Mouse (Mus musculus) heart, postnatal 0 days (tissue): ENCODE measurements around the gene Cnih3. TPM values are rescaled to one million over a fixed set of nuclear protein-coding genes. Genes with fewer than 3 reads are reported as not detected.

Experiments
- ATAC-seq: fragments of 200-750 bp; cut with Nextera tagmentation; 2 replicates; pipeline ENCODE4 v1.8.0; 2017; ENCODE audit warnings: low read depth, moderate number of reproducible peaks, moderate library complexity; ENCODE audit not compliant: insufficient read depth
- DNase-seq: peaks from one replicate; pipeline ENCODE4 v3.0.0-alpha.2; 2016; ENCODE audit warnings: low spot score
- H3K27ac ChIP-seq: fragments of 300-500 bp; sonication (generic); 2 replicates; pipeline ENCODE4 v1.5.1; 2014; ENCODE audit warnings: low read depth, mild to moderate bottlenecking
- H3K27me3 ChIP-seq: fragments of 300-500 bp; sonication (generic); 2 replicates; pipeline ENCODE4 v1.6.1; 2014; ENCODE audit warnings: low read length, mixed read lengths; ENCODE audit not compliant: control insufficient read depth, insufficient read depth
- H3K36me3 ChIP-seq: fragments of 300-500 bp; sonication (generic); replicated peaks from 2 replicates; pipeline ENCODE4 v1.6.1; 2014; ENCODE audit warnings: low read length, mixed read lengths; ENCODE audit not compliant: control insufficient read depth, insufficient read depth
- H3K4me1 ChIP-seq: fragments of 300-500 bp; sonication (generic); 2 replicates; pipeline ENCODE4 v1.6.1; 2014; ENCODE audit warnings: antibody characterized with exemption; ENCODE audit not compliant: control insufficient read depth, insufficient read depth
- H3K4me2 ChIP-seq: fragments of 300-500 bp; sonication (generic); 2 replicates; pipeline ENCODE4 v1.6.1; 2014; ENCODE audit warnings: low read depth, mild to moderate bottlenecking, low read length, moderate library complexity
- H3K4me3 ChIP-seq: fragments of 300-500 bp; sonication (generic); 2 replicates; pipeline ENCODE4 v1.5.1; 2014; ENCODE audit warnings: low read depth, low read length
- H3K9ac ChIP-seq: fragments of 300-500 bp; sonication (generic); replicated peaks from 2 replicates; pipeline ENCODE4 v1.6.1; 2014; ENCODE audit warnings: low read depth, low read length, mixed read lengths
- H3K9me3 ChIP-seq: fragments of 300-500 bp; sonication (generic); replicated peaks from 2 replicates; pipeline ENCODE4 v1.6.1; 2016; ENCODE audit warnings: low read length; ENCODE audit not compliant: control insufficient read depth
- CTCF ChIP-seq: IDR thresholded peaks from 2 replicates; pipeline ENCODE4 v1.5.1; 2016; ENCODE audit warnings: antibody characterized with exemption, control low read depth, low read depth
- EP300 ChIP-seq: IDR thresholded peaks from 2 replicates; pipeline ENCODE4 v1.6.1; 2016; ENCODE audit warnings: antibody characterized with exemption, low read depth
- WGBS: fragments of 180-500 bp; shearing (Covaris S2); extraction: QIAGEN DNeasy Blood & Tissue Kit; methylation state at CpG from one replicate; pipeline ENCODE4 v1.1.7; 2014; 5-methylcytosine and 5-hydroxymethylcytosine counted together
- polyA plus RNA-seq: library from polyadenylated mRNA; unstranded; fragments of >200 nt; fragmentation: Nextera tagmentation; extraction: Ambion mirVana; gene quantifications from 2 replicates; pipeline ENCODE4 v1.2.1, GENCODE M21; 2015
- total RNA-seq: library from RNA; depleted of rRNA; stranded (reverse); fragments of >200 nt; gene quantifications from 2 replicates; pipeline ENCODE4 v1.2.3, GENCODE M21; 2014; ENCODE audit warnings: low replicate concordance

The Cnih3 gene
- total and polyA plus RNA-seq, 2 experiments from 2014 or later = not detected

DNA sequence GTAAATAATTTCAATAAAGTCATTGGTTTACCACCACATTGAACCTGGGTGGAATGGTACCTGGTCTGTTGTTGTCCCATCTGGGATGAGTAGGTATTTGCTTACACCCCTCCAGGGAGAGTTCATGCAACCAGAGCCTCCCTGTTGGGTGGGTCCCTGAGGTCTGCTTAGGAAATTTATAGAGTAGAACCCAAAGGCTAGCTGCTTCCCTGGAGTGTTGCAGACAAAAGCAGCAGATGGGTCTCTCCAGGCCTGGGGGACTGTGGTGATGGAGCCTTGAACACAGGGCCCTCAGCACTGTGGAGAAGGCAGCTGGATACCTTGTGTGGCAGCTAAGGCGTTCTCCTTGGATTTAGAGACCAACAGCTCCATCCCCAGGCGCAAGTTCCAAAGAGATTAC, 40.1 kb downstream of the Cnih3 start:
- Histone ChIP-seq H3K9me3 (no peaks in the 10 kb centered on the region), H3K9ac (no peak overlapping the region), H3K4me2 (no peak overlapping the region), H3K4me3 (no peak overlapping the region), H3K36me3 (no peaks in the 10 kb centered on the region), H3K27me3 (no peaks in the 10 kb centered on the region), H3K27ac (no peak overlapping the region), H3K4me1 (peaks cover 19% of the 10 kb centered on the region)
- no peak for ATAC-seq
- 96% methylated on average over 2 of the region's 2 CpGs for WGBS
- TF ChIP-seq CTCF = no peak
- no peak for TF ChIP-seq EP300
- no peak for DNase-seq

DNA sequence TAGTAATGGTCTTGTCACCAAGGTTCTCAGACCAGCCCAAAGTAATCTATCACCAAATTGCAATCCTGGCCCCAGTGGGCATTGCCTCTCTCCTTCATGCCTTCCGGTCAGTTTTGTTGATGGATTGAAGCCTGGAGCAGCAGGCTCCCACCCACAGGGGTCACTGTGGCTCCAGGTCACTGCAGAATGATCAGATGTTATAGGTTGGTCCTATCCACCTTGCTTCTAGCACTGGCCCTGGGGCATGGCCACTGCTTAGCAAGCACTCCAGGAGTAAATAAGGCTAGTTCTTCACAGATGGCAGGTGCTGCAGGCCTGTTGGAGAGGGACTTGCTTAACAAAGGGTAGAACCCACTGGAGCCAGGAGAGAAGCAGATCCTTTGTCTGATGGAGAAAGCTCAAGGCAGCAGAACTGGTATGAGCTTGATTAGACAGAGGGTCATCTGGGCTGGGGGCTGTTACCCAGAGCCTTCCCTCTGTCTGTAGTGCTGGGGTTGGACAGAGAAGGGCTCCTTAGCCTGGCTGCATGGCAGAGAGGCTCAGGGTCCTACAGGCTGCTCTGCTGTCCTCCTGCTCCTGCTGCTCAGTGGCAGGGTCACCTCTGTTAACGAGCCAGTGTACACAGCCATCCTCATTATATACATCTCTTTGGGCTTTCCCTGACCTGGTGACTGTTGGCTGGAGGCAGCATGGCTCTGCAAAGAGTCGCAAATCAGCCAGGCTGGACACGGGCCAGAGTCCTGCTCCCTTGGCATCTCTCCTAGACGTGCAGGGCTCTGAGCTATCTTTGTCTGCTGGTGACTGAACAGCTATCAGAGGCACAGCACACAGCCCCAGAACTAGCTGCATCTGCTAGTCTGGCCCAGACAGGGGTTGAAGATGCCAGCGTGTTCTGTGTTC, 41.1 kb downstream of the Cnih3 start:
- Histone ChIP-seq H3K4me2 (no peak overlapping the region), H3K27ac (no peak overlapping the region), H3K4me1 (peaks cover 19% of the 10 kb centered on the region), H3K4me3 (no peak overlapping the region), H3K9me3 (no peaks in the 10 kb centered on the region), H3K27me3 (no peaks in the 10 kb centered on the region), H3K9ac (no peak overlapping the region), H3K36me3 (no peaks in the 10 kb centered on the region)
- peak; percentile 88 for ATAC-seq
- TF ChIP-seq CTCF (peak; percentile 42), EP300 (no peak)
- 22% methylated on average over 6 of the region's 6 CpGs for whole genome bisulfite sequencing
- peak; percentile 90 for DNase-seq

DNA sequence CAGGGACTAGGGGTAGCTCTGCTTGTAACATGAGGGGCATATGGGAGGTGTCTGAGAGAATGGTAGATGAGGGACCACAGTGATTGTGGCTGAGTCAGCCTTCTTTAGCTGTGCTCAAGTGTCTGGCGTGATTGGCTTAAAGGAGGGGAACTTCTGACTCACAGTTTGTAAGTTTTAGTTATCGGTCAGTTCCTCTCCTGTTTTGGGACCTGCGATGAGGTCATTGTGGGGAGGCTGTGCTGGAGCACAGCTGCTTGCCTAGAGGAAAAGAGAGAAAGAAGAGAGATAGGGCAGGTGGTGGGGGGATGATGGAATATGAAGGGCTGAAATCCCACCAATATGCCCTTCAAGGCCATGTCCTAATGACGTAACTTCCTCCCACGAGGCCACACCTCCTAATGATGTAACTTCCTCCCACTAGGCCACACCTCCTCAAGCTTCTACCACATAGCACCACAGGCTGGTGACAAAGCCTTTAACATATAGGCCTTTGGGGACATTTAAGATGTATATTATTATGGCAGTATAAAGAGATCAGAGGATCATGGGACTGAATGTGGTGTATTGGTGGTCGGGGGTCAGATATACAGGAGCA, 42.9 kb downstream of the Cnih3 start:
- peaks cover 19% of the 10 kb centered on the region for H3K4me1 ChIP-seq
- no peak overlapping the region for H3K4me3 ChIP-seq
- H3K9ac ChIP-seq = no peak overlapping the region
- no peaks in the 10 kb centered on the region for H3K27me3 ChIP-seq
- TF ChIP-seq CTCF (no peak), EP300 (no peak)
- WGBS = 55% methylated on average over 6 of the region's 6 CpGs
- DNase-seq (peak; percentile 56), ATAC-seq (peak; percentile 35; the same call in 1 of the 2 replicates)
- H3K36me3 ChIP-seq = no peaks in the 10 kb centered on the region
- no peaks in the 10 kb centered on the region for H3K9me3 ChIP-seq
- no peak overlapping the region for H3K27ac ChIP-seq
- no peak overlapping the region for H3K4me2 ChIP-seq

DNA sequence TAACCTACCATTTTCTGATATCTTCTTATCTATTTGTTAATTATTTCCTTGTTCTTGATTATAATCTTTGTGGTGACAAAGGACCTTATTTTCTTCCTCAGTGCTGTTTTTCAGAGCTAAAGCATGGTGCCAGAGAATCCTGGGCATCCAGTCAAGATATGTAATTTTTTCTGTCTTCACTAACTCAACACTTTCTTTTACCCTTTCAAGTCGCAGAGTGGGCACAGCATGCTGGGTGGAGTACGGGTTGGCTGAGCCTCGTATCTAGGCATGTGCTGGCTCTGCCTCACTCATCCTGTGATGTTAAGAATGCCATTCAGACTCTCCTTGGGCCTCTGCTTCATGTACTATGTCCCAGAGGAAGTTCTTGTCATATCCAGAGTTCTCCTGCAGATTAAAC, 46.8 kb downstream of the Cnih3 start:
- no peak for DNase-seq
- 47% methylated on average over 3 of the region's 3 CpGs for WGBS
- H3K27ac ChIP-seq = no peak overlapping the region
- H3K4me1 ChIP-seq = peaks cover 10% of the 10 kb centered on the region; the same call in 1 of the 2 replicates
- no peak for TF ChIP-seq CTCF
- H3K27me3 ChIP-seq = no peaks in the 10 kb centered on the region
- H3K4me2 ChIP-seq = no peak overlapping the region
- no peak overlapping the region for H3K9ac ChIP-seq
- H3K36me3 ChIP-seq = no peaks in the 10 kb centered on the region
- H3K9me3 ChIP-seq = no peaks in the 10 kb centered on the region
- no peak for ATAC-seq
- H3K4me3 ChIP-seq = no peak overlapping the region

DNA sequence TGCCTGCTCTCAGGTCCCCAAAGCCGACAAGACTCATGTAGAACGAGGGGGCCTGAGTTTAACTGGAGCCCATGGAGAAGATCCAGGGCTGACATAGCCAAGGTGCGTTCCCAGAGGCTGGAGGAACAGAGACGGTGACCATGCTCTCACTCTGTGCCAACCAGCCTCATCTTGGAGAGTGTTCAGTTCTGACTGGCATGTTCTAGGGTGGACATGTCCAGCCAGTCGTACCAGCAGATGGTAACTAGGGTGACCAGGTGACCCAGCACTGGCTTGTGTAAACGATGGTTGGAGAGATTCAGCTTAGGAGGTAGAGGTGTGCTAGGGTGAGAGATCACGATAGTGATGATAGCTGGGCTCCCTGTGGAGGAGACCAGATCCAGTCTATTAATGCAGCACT, 50.6 kb downstream of the Cnih3 start:
- Histone ChIP-seq H3K4me2 (no peak overlapping the region), H3K27ac (no peak overlapping the region), H3K36me3 (no peaks in the 10 kb centered on the region), H3K9me3 (no peaks in the 10 kb centered on the region), H3K9ac (no peak overlapping the region), H3K4me3 (no peak overlapping the region), H3K4me1 (no peaks in the 10 kb centered on the region), H3K27me3 (no peaks in the 10 kb centered on the region)
- 82% methylated on average over 7 of the region's 7 CpGs for WGBS
- TF ChIP-seq CTCF (no peak), EP300 (no peak)
- ATAC-seq (no peak), DNase-seq (no peak)
